Mouse (Mus musculus) heart, adult 8-10 months (tissue): Measurements from ENCODE around the gene Acot3. TPM values are rescaled to one million over a fixed set of nuclear protein-coding genes. Genes with fewer than 3 reads are reported as not detected.

Experiments used
- DNase-seq: peaks from one replicate; pipeline ENCODE4 v3.0.0; 2022; ENCODE audit warnings: low spot score
- total RNA-seq, 4 experiments: library from RNA; stranded (reverse); gene quantifications; 2 replicates each; pipeline ENCODE4 v1.2.4; 2022

The Acot3 gene
- total RNA-seq, 4 experiments from 2014 or later, result 0.38 to 1.4 (median 0.95) TPM

DNA sequence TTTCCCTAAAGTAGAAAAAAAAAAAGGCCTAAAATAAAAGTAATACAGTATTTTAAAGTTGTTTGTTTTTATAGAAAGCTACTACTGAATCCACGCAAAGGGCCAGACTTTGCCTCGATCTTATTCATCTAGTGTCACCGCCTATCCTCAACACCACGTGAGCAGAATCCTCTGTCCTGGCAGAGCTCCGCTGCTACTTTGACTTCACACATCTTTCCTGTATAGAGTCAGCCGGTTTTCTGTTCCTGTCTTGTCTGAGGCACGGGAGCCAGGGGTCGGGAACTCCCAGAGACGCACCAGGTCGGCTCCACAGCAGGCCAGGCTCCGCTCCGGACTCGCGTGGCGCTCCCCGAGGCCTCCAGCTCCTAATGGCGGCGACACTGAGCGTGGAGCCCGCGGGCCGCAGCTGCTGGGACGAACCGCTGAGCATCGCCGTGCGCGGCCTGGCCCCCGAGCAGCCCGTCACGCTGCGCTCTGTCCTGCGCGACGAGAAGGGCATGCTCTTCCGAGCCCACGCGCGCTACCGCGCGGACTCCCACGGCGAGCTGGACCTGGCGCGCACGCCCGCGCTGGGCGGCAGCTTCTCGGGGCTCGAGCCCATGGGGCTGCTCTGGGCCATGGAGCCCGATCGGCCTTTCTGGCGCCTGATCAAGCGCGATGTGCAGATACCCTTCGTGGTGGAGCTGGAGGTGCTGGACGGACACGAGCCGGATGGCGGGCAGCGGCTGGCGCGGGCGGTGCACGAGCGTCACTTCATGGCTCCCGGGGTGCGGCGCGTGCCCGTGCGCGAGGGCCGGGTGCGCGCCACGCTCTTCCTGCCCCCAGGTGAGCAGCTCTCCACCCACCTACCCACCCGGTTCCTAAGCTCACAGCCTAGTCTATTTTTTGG lies 48.9 kb downstream of the Acot3 start, which contains the start of gene Acot6:
TSS of gene Acot6 (plus strand) at position 51 of the 889 bp plus-strand sequence.
- peak; percentile 45 for DNase-seq

DNA sequence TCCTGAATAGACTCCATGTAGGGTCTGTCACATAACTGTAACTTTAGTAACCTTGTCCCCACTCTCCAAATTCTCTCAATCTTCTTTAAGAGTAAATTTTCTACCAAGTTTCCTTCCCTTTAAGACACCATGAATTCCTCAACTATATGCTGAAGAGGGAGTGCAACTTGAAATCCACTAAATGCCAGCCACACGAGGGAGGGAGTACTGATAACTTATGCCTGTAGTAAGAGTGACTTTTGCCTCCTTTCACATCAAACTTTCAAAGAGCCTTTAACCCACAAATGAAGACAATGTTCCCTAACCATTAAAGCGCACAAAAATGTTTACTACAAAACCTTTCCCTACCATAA lies 49.5 kb downstream of the Acot3 start:
- no peak for DNase-seq

DNA sequence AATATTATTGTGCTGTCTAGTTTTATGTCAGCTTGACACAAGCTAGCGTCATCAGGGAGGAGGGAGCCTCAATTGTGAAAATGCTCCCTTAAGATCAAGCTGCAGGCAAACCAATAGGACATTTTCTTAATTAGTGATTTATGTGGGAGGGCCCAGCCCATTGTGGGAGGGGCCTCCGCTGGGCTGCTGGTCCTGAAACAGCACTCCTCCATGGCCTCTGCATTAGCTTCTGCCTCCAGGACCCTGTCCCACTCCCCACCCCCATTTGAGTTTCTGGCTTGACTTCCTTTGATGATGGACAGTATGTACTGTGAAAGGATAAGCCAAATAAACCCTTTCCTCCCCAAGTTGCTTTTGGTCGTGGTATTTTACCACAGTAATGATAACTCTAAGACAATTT lies 55.1 kb downstream of the Acot3 start:
- DNase-seq, result no peak

DNA sequence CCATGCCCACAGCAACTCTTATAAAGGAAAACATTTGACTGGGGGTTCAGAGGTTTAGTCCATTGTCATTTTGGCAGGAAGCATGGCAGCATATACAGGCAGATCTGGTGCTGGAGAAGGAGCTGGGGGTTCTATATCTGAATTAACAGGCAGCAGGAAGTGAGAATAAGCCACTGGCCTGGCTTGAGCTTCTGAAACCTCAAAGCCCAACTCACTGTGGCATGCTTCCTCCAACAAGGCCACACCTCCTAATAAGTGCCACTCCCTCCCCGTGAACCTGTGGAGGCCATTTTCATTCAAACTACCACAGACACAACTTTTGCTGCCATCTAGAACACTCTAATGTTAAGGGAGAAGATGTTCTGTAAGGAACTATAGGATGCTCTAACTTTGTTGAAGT lies 55.7 kb downstream of the Acot3 start:
- no peak for DNase-seq

DNA sequence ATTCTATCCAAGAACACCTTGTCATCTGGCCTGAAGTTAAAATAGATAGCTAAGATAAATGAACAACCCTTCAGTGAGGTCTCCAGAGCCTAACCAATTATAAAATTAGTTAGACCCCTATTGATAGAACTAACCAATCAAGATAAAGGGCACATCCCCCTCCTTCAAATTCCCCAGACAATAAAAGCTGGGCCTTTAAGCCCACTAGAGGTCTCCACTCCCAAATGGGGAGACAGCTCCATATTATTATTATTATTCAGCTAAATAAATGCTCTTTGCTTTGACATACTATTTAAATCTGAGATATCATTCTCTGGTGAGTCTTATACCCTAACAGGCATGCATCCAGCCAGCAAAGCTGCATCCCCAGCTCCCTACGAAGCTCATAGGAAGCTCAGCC lies 58.0 kb downstream of the Acot3 start:
- no peak for DNase-seq

Other genes with a start within 250 kb of the Acot3 start
- 10 to 100 TPM; 27.6 to 36.5 (median 29.3) TPM for gene Numb, start 130.2 kb upstream of the Acot3 start, total RNA-seq
- 1 to 10 TPM; 4.3 to 5.9 (median 4.7) TPM for gene Riox1, start 101.5 kb upstream of the Acot3 start, total RNA-seq
- not detected for gene Heatr4, start 67.3 kb upstream of the Acot3 start, total RNA-seq
- 100 to 1,000 TPM; 102 to 134 (median 110) TPM for gene Acot2, start 64.3 kb upstream of the Acot3 start, total RNA-seq
- gene Acot1, start 42.7 kb upstream of the Acot3 start, total RNA-seq, result 10 to 100 TPM; 29.0 to 59.1 (median 44.3) TPM
- gene Acot4, start 13.8 kb upstream of the Acot3 start, total RNA-seq, result 1 to 10 TPM in 3 of 4 experiments, under 1 TPM in 1; 0.73 to 1.5 (median 1.3) TPM
- gene Gm49366, start 13.2 kb upstream of the Acot3 start, total RNA-seq, result under 1 TPM in 1 of 4 experiments, not detected in 3; 0.81 TPM
- not detected for gene Acot5, start 17.2 kb downstream of the Acot3 start, total RNA-seq
- 1 to 10 TPM; 1.9 to 2.8 (median 2.4) TPM for gene Acot6, start 48.5 kb downstream of the Acot3 start, total RNA-seq
- gene Dnal1, start 62.2 kb downstream of the Acot3 start, total RNA-seq, result 1 to 10 TPM; 6.2 to 7.8 (median 7.0) TPM
- gene Pnma1, start 96.3 kb downstream of the Acot3 start, total RNA-seq, result under 1 TPM in 2 of 4 experiments, not detected in 2; 0.11 TPM
- 10 to 100 TPM; 13.1 to 17.5 (median 14.5) TPM for gene Elmsan1, start 166.7 kb downstream of the Acot3 start, total RNA-seq
- gene Ptgr2, start 233.1 kb downstream of the Acot3 start, total RNA-seq, result 100 to 1,000 TPM; 216 to 264 (median 243) TPM